Mouse (Mus musculus): Measurements from ENCODE around the gene Srrm2. TPM values are rescaled to one million over a fixed set of nuclear protein-coding genes. Genes with fewer than 3 reads are reported as not detected.
"Not testable (repeated sequence)": the region's sequence is repeated elsewhere in the genome, so short reads cannot be mapped to it uniquely, and the experiment has no call there.

Gene Srrm2
- total RNA-seq, 2 experiments from 2014 or later, result 855 to 927 TPM

DNA sequence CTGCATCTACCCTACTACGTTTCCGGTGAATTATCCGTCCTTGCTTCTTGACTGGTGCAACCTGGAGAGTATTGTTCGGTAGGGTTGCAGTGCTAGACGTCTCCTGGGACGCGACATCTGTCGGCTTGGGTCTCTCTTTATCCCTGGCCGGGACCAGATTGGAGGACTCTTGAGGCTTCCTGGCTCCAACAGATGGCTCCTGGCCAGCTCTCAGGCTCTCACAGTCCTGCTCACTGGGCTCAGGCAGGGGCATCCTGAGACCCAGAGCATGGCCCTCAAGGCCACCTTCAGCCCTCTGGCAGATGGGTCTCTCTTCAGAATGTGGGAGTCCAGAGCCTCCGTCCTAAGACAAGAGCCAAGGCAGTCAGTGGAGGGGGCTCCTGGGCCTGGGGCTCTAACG lies 27.4 kb upstream of the Srrm2 start:
- no peak for DNase-seq (ENCODE audit: low spot score in 2 of 2)

DNA sequence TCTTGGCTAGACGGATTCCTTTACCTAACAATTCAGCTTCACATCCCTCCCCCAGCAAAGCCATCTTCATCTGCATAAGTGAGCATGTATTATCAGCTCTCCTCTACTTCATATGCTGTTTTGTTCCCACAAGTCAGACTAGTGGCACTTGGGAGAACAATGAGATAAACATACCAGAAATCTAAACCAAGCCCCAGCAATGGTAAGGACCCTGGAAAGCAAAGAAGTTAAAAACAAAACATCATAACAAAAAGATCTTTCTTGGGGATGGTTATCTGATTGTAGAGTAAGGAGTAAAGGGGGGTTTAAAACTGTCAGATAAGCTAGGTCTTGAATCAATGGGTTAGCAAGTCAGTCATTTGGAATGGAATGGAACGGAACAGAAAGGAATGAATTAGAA lies 19.8 kb upstream of the Srrm2 start:
- no peak for DNase-seq (ENCODE audit: low spot score in 2 of 2)

GRCm38 (mm10) chr17:23770896-23771283 lies 19.4 kb upstream of the Srrm2 start:
- no peak for DNase-seq (ENCODE audit: low spot score in 2 of 2)

GRCm38 (mm10) chr17:23771284-23772218 lies 18.8 kb upstream of the Srrm2 start, which contains the start of gene Flywch1:
Gene Flywch1, minus strand, starts transcription at chr17:23771602.
- peak; percentile 91 to 95 for DNase-seq (ENCODE audit: low spot score in 2 of 2)

DNA sequence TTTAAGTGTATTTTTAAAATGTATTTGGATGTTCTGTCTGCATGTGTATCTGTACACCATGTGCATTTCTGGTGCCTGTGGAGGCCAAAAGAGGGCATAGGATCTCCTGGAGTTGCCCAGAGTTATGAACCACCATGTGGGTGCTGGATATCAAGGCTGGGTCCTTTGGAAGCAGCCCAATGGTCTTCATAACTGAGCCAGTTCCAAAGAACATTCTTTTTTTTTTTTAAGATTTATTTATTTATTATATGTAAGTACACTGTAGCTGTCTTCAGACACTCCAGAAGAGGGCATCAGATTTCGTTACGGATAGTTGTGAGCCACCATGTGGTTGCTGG lies 18.1 kb upstream of the Srrm2 start:
- DNase-seq (ENCODE audit: low spot score in 2 of 2), result not testable (repeated sequence)

DNA sequence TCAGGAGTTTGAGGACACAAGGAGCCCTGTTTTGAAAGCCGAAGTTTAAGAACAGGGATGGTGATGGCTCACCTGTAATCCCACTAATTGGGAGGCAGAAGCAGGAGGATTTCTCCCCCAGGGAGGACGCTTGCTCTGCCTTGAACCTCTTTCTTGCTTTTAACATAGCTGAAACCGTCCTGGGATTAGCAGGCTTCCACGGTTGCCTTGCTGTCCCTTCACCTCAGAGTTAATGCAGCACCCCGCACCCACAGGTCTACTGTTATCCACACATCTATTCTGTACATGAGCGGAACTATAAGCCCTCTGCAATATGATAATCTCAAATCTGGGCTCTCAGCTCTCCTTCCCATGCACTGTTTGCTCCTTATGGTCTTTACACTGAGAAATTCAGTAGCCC lies 16.7 kb upstream of the Srrm2 start:
- no peak for DNase-seq (ENCODE audit: low spot score in 2 of 2)

DNA sequence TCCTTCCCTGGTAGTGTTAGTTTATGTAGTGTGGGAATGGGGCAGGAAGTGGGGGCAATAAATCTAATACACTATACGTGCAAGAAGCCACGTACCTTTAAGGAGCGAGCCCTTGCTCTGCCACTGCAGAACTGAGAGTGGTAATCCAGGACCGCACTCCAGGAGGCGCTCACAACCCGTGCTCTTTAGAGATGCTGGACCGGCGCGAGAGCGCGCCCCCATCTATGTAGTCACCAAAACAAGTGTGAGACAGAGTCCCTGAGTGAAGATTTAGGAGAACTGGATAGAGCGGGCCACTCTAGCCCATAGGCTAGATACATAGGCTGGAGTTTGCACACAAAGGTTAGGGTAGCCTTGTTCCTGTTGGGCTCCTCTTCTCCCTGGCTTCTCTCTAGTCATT lies 16.2 kb upstream of the Srrm2 start:
- DNase-seq (ENCODE audit: low spot score in 2 of 2), result peak; percentile 62 to 76

GRCm38 (mm10) chr17:23776216-23776615 lies 14.1 kb upstream of the Srrm2 start:
- DNase-seq (ENCODE audit: low spot score in 2 of 2), result no peak

GRCm38 (mm10) chr17:23777141-23777540 lies 13.2 kb upstream of the Srrm2 start:
- no peak for DNase-seq (ENCODE audit: low spot score in 2 of 2)

DNA sequence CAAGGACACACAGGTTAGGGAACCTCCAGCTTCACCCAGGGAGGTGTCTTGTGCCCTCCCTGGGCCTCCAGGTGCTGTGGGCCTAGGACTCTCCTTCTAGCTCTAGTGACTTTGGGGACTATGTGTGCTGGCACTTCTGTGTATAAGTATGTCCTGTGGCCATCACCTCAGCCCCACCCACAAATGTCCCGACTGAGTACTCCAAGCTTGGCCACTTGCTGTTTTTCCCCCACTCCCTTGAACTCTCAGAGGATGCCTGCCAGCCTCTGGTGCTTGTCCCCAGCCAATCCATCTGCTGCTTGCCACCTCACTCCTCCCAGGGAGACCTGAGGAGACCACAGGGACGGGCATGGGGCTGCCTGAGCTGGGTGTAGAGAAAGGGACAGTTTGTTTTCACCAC lies 11.9 kb upstream of the Srrm2 start:
- no peak for DNase-seq (ENCODE audit: low spot score in 2 of 2)

GRCm38 (mm10) chr17:23783352-23783751 lies 7.0 kb upstream of the Srrm2 start:
- DNase-seq (ENCODE audit: low spot score in 2 of 2), result no peak

DNA sequence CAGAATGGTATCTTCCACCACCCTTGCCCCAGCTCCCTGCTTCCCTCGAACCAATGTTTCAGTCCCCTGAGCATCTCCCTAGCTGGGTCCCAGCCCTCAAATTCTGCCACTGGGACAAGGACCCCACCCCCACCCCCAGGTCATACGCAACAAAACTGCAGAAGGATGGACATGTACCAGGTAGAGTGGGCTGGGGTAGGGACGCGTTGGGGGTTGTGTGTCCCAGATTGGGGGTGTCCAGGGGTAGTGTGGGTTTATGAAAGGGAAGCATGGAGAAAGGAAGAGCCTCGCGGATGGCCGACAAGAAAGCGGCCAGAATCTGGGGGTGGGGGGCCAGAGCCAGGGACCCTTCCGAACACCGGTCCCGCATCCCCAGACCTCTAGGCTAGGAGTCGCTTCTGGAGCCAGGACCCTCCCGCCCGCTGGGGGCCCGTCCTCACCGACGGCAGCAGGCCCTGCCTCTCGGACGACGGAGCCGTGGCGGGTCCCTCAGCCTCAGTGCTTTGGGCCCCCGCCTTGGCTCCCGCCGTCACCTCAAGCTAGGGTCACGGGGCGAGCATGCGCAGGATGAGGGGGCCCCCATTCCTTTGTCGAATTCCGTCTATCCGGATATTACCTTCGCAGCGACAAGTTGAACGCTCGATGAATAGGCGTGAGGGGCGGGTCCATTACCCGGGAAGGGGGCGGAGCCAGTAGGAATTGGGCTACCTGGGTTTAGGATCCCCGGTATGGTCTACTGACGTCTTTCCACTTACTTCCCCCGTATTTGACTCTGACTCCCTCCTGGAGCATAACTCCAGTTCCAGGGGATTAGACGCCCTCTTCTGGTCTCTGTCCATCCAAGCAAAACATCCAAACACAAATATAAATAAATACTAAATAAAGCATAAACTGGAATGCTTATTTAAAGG lies 4.5 kb upstream of the Srrm2 start, which contains the start of gene Flywch2:
TSS of gene Flywch2 (minus strand) at position 521 of the 911 bp plus-strand sequence.
- DNase-seq (ENCODE audit: low spot score in 2 of 2), result peak; percentile 25 to 47

DNA sequence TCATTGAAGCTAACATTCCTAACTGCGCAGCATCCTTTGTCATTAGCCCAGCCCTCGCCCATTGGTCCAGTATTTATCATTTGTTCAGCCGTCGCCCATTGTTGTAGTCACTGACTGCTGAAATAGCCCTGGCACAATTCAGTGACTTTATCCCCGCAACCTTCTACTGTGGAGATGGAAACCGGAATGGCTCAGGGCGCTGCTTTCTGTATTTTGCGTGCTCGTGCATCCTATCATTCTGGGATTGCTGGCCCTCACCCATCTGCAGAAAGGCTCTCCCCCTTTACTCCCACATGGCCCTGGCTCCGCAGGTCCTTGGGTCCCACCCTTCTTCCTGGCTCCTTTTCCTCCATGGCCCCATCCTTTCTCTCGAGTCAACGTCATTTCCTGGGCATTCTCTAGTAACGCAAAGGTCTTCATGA lies 3.8 kb upstream of the Srrm2 start:
- no peak for DNase-seq (ENCODE audit: low spot score in 2 of 2)

GRCm38 (mm10) chr17:23788973-23789372 lies 1.4 kb upstream of the Srrm2 start:
- DNase-seq (ENCODE audit: low spot score in 2 of 2), result no peak

DNA sequence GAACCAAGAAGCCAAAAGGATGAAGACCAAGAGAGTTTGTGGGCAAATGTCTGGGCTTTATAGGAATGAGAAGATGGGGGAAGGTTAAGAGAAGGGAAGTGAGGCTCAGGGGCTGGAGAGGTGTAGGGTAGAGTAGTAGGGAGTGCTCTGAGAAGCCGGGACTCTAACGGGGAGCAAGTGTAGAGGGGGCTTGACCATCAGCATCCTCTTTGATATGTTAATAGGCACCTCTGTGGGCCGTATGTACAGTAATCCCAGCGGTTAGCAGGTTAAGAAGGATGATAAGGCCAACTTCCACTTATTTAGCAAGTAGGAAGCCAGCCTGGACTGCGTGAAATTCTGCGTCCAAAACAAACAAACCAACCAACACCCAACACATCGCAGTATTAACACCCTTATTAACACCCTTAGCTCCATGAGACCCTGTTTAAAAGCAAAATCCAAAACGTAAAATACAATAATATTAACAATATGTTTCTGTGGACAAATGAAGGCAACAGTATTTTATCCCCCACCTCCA lies 523 bp upstream of the Srrm2 start:
- DNase-seq (ENCODE audit: low spot score in 2 of 2), result no peak

DNA sequence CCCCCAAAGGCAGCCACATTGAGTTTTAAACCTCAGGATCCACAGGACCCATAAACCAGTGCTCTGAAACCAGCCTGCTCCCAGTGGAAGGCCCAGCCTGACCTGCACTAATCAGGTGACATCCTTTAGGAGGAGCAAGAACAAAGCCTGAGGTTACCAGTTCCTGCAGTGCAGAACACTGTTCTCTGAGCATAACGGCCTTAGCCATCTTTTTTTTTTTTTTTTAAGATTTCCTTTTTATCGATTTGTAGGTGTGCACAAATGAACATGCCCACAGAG lies 686 bp downstream of the Srrm2 start:
- no peak for DNase-seq (ENCODE audit: low spot score in 2 of 2)

- no peak for DNase-seq (ENCODE audit: low spot score in 2 of 2)
Observed at GRCm38 (mm10) chr17:23795323-23795722, 5.0 kb downstream of the Srrm2 start.

DNA sequence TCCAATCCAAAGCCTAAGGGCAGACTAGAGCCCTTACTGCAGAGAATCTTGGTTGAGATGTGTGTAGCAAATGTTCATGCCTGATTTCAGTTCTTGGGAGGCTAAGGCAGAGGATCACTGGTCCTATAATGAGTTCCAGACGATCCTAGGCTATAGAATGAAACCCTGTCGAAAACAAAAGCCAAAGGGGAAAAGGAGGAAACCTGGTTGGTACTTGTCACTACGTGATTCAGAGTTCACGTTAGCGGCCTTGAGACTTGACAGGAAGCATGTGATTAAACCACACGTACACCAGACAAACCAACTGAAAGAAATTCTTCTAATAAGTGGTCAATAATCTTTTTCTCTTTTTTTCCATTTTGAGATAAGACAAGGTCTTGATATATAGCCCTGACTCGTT lies 7.0 kb downstream of the Srrm2 start:
- DNase-seq (ENCODE audit: low spot score in 2 of 2), result no peak

GRCm38 (mm10) chr17:23801627-23802026 lies 11.3 kb downstream of the Srrm2 start:
- DNase-seq (ENCODE audit: low spot score in 2 of 2), result no peak

- peak; percentile 79 to 89 for DNase-seq (ENCODE audit: low spot score in 2 of 2)
Observed at GRCm38 (mm10) chr17:23802746-23803365, 12.5 kb downstream of the Srrm2 start.

- DNase-seq (ENCODE audit: low spot score in 2 of 2), result peak; percentile 71 to 72
Observed at GRCm38 (mm10) chr17:23803366-23804041, 13.2 kb downstream of the Srrm2 start.
